Mouse (Mus musculus) CD4-positive, CD25-positive, alpha-beta regulatory T cell, adult 4 months (primary cell): ENCODE measurements around the gene Twist1. TPM values are rescaled to one million over a fixed set of nuclear protein-coding genes. Genes with fewer than 3 reads are reported as not detected.

Source experiments
- ATAC-seq: one replicate; pipeline ENCODE4 v1.8.0; 2017
- polyA plus RNA-seq, 2 experiments: library from polyadenylated mRNA; unstranded; fragments of 100-300 nt; shearing (Covaris generic); gene quantifications; one replicate each; pipeline ENCODE4 v1.2.1; 2017

Twist1 gene
- polyA plus RNA-seq, 2 experiments from 2014 or later: not detected

GRCm38 (mm10) chr12:33966490-33967415 lies 9.3 kb downstream of the Twist1 start:
- ATAC-seq: no peak

- no peak for ATAC-seq
These were observed 10.0 kb downstream of the Twist1 start for GRCm38 (mm10) chr12:33967514-33967913.

- no peak for ATAC-seq
These were observed 10.8 kb downstream of the Twist1 start for GRCm38 (mm10) chr12:33968041-33968897.

- no peak for ATAC-seq
These were observed 11.4 kb downstream of the Twist1 start for GRCm38 (mm10) chr12:33968898-33969178.

GRCm38 (mm10) chr12:33980159-33980558 lies 22.7 kb downstream of the Twist1 start:
- no peak for ATAC-seq

GRCm38 (mm10) chr12:33981433-33981832 lies 24.0 kb downstream of the Twist1 start:
- no peak for ATAC-seq

GRCm38 (mm10) chr12:33993127-33993526 lies 35.7 kb downstream of the Twist1 start:
- ATAC-seq: no peak

Other genes with a start within 250 kb of the Twist1 start
- gene Ferd3l, start 29.2 kb upstream of the Twist1 start, polyA plus RNA-seq: not detected